Mouse (Mus musculus): ENCODE measurements around the gene F2rl1. TPM values are rescaled to one million over a fixed set of nuclear protein-coding genes. Genes with fewer than 3 reads are reported as not detected.
"Not testable (repeated sequence)": the region's sequence is repeated elsewhere in the genome, so short reads cannot be mapped to it uniquely, and the experiment has no call there.

F2rl1 gene
- polyA plus RNA-seq, 1 experiment from 2014 or later, result 0.09 TPM

DNA sequence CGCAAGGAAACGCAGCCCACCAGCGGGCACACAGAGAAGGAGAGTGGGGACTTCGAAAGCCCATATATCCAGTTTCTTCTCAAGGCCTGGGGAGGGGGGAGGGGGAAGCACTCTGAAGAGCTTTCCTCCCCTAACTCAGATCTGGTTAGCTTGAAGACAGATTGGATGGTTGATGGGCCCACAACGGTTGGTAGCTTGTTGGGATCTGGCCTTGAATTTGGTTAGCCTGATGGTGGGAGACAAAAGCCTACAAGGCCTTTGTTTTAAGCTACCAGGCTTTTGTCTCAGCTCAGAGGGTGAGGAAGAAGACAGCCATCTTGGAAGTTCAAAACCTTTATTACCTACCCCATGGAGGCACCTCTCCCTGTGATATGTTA, 11.1 kb upstream of the F2rl1 start:
- Histone ChIP-seq H3K4me2 (ENCODE audit: low read length) (no peak overlapping the region), H3K36me3 (ENCODE audit: control insufficient read depth, insufficient read depth, low read length) (no peaks in the 10 kb centered on the region), H3K27ac (ENCODE audit: low read length) (no peak overlapping the region), H3K9me3 (replicated peaks; ENCODE audit: control insufficient read depth, low read length, poor library complexity, severe bottlenecking) (no peaks in the 10 kb centered on the region), H3K27me3 (ENCODE audit: control insufficient read depth, insufficient read depth, low read depth, low read length) (no peaks in the 10 kb centered on the region; the same call in 1 of the 2 replicates), H3K9ac (ENCODE audit: low read depth, low read length) (no peak overlapping the region), H3K4me1 (ENCODE audit: control insufficient read depth, insufficient read depth, low read length) (peaks cover 22% of the 10 kb centered on the region), H3K4me3 (ENCODE audit: low read depth, low read length) (no peak overlapping the region)
- no peak for ATAC-seq
- 14% methylated on average over 5 of the region's 5 CpGs for WGBS

DNA sequence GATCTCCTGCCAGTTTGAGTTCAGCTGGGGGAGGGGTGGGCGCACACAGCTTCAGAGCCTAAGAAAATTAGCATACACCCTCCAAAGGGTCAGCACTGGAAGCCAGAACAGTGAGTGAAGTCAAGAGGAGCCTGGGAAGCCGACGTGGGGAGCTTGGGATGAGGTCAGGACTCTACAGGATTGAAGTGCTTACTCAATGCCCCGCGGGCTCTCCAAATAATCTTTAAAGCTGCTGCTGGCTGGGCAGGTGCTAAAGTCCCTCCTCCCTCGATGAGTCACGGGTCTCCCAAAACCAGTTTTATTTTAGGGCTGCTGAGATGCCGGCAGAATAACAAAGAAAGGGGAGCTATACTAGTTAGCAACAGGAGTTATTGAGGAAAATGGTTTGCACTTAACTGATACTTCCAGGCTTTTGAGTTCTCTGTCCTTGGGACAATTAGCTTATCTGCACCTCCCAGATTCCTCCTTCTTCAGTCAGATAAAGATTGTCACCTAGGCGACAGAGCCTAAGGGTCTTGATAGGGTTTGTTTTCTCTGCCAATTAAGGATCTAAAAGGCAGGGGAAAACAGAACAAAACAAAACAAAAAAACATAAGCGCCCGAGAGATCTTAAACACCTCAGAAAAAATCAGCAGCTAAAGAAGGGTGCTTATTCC, 10.6 kb upstream of the F2rl1 start:
- no peak overlapping the region for H3K4me2 ChIP-seq (ENCODE audit: low read length)
- H3K4me3 ChIP-seq (ENCODE audit: low read depth, low read length), result no peak overlapping the region
- no peaks in the 10 kb centered on the region for H3K9me3 ChIP-seq (replicated peaks; ENCODE audit: control insufficient read depth, low read length, poor library complexity, severe bottlenecking)
- H3K27me3 ChIP-seq (ENCODE audit: control insufficient read depth, insufficient read depth, low read depth, low read length), result no peaks in the 10 kb centered on the region; the same call in 1 of the 2 replicates
- peaks cover 22% of the 10 kb centered on the region for H3K4me1 ChIP-seq (ENCODE audit: control insufficient read depth, insufficient read depth, low read length)
- 3% methylated on average over 11 of the region's 11 CpGs for WGBS
- no peak overlapping the region for H3K27ac ChIP-seq (ENCODE audit: low read length)
- ATAC-seq, result peak; percentile 26; the same call in 1 of the 2 replicates
- H3K36me3 ChIP-seq (ENCODE audit: control insufficient read depth, insufficient read depth, low read length), result no peaks in the 10 kb centered on the region
- H3K9ac ChIP-seq (ENCODE audit: low read depth, low read length), result no peak overlapping the region

DNA sequence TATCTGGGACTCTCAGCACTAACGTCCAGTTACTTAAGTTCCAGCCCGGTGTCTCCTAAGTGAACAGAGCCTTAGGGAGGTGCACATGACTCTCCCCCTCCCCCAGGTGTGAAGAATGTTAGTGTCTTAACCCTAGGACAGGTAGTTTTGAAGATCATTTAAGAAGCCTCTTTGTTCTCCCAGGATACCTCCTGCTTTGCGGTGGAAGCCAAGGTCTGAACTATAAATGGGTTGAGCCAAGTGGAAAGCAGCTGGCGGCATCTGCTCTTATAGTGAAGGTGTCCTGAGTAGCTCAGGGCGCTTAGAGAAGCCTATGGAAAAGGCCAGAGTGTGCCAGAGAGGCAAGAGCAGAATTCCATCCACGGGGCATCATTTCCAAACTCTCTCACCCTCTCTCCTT, 10.0 kb upstream of the F2rl1 start:
- H3K9me3 ChIP-seq (replicated peaks; ENCODE audit: control insufficient read depth, low read length, poor library complexity, severe bottlenecking), result no peaks in the 10 kb centered on the region
- no peak for ATAC-seq
- H3K9ac ChIP-seq (ENCODE audit: low read depth, low read length), result no peak overlapping the region
- 12% methylated on average over 6 of the region's 6 CpGs for WGBS
- peaks cover 22% of the 10 kb centered on the region for H3K4me1 ChIP-seq (ENCODE audit: control insufficient read depth, insufficient read depth, low read length)
- H3K36me3 ChIP-seq (ENCODE audit: control insufficient read depth, insufficient read depth, low read length), result no peaks in the 10 kb centered on the region
- no peak overlapping the region for H3K4me2 ChIP-seq (ENCODE audit: low read length)
- no peak overlapping the region for H3K27ac ChIP-seq (ENCODE audit: low read length)
- H3K4me3 ChIP-seq (ENCODE audit: low read depth, low read length), result no peak overlapping the region
- no peaks in the 10 kb centered on the region; the same call in 1 of the 2 replicates for H3K27me3 ChIP-seq (ENCODE audit: control insufficient read depth, insufficient read depth, low read depth, low read length)

DNA sequence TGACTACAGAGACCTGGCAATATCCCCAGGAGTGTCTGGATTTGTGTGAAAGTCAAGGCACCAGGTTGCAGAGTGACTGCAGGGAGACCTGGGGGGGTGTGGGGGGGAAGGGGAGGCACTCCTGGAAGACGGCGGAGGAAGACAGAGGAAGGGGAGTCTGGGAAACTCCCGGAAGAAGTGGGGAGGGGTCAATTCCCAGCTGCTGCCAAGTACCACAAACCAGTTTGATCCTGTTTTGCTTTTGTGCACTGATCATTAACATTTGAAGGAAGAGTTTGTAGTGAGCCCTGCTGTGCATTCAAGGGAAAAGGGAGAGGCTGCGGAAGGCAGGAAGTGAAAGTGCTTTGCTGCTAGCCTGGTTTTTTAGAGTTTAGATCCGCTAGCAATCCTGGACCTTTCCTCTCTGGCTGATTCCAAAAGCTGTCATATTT, 9.1 kb upstream of the F2rl1 start:
- whole genome bisulfite sequencing, result 0% methylated on average over 5 of the region's 5 CpGs
- no peaks in the 10 kb centered on the region for H3K36me3 ChIP-seq (ENCODE audit: control insufficient read depth, insufficient read depth, low read length)
- H3K27ac ChIP-seq (ENCODE audit: low read length), result no peak overlapping the region
- no peak overlapping the region for H3K9ac ChIP-seq (ENCODE audit: low read depth, low read length)
- H3K27me3 ChIP-seq (ENCODE audit: control insufficient read depth, insufficient read depth, low read depth, low read length), result no peaks in the 10 kb centered on the region; the same call in 1 of the 2 replicates
- no peaks in the 10 kb centered on the region for H3K9me3 ChIP-seq (replicated peaks; ENCODE audit: control insufficient read depth, low read length, poor library complexity, severe bottlenecking)
- H3K4me2 ChIP-seq (ENCODE audit: low read length), result peak overlapping the region; percentile 7
- peak; percentile 34; the same call in 1 of the 2 replicates for ATAC-seq
- no peak overlapping the region for H3K4me3 ChIP-seq (ENCODE audit: low read depth, low read length)
- peaks cover 22% of the 10 kb centered on the region for H3K4me1 ChIP-seq (ENCODE audit: control insufficient read depth, insufficient read depth, low read length)

DNA sequence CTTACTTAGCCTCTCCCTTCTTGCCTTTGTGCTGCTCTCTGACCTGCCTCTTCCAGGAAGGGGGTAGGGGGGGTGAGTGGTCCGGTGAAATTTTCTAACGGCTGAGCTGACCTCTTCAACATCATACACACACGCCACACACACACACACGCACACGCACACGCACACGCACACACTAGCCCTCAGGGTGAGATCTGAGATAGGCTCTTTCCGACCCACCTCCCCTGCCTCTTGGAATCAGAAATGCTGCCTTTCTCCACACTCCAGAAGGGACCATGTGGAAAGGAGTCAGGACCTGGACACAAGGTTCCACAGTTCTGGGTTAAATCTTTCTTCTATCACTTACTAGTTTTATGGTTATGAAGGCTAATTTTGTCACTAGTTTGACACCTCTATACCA, 8.6 kb upstream of the F2rl1 start:
- H3K27ac ChIP-seq (ENCODE audit: low read length), result no peak overlapping the region
- peaks cover 22% of the 10 kb centered on the region for H3K4me1 ChIP-seq (ENCODE audit: control insufficient read depth, insufficient read depth, low read length)
- WGBS, result 18% methylated on average over 8 of the region's 8 CpGs
- no peak for ATAC-seq
- H3K36me3 ChIP-seq (ENCODE audit: control insufficient read depth, insufficient read depth, low read length), result no peaks in the 10 kb centered on the region
- H3K9me3 ChIP-seq (replicated peaks; ENCODE audit: control insufficient read depth, low read length, poor library complexity, severe bottlenecking), result no peaks in the 10 kb centered on the region
- H3K27me3 ChIP-seq (ENCODE audit: control insufficient read depth, insufficient read depth, low read depth, low read length), result no peaks in the 10 kb centered on the region; the same call in 1 of the 2 replicates
- no peak overlapping the region for H3K4me3 ChIP-seq (ENCODE audit: low read depth, low read length)
- no peak overlapping the region for H3K4me2 ChIP-seq (ENCODE audit: low read length)
- no peak overlapping the region for H3K9ac ChIP-seq (ENCODE audit: low read depth, low read length)

DNA sequence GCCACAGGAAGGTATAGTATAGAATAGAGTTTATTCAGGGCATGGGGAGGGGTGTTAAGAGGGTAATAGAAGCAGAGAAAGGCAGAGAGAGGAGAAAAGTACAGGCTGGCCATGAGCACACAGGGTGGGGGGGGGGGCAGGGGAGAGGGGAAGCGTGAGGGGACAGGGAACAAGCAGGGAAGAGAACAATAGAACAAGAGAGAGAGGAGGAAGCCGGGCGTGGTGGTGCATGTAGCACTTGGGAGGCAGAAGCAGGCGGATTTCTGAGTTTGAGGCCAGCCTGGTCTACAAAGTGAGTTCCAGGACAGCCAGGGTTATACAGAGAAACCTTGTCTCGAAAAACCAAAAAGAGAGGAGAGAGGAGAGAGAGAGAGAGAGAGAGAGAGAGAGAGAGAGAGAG, 8.1 kb upstream of the F2rl1 start:
- not testable (repeated sequence) for ATAC-seq; H3K9ac ChIP-seq (ENCODE audit: low read depth, low read length)

DNA sequence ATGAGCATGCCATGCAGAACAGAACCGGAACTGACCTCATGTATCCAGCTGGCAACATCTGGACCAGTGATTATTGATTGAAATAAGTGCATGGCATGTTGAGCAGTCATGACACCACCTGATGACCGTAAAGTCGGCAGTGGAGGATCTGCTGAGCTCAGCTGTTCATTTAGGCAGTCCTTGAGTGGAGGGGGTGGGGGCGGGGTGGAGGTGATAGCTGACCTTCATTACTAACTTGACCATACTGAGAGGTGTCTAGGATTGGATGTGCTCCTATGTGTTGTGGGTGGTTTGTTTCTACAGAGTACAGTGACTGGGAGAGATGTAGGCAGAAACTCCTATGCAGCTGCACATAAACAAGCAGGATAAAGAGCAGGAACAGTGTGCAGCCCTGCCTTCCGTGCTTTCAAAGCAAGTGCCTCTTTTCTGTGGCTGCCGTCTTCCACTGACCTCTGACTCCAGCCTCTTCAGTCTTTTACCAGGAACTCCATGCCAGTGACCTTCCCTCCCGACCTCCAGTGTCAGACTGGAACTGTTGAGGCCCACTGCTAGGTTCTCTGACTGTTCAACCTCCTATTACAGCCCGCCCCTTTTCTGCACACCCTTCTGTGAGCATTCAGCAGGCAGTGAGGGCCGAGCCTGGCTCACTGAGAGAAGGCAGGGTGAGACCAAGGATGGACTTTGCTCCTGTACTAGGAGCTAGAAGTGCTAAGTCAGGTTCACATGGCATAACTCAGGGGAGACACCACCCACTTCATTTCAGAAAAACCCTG, 6.4 kb upstream of the F2rl1 start:
- Histone ChIP-seq H3K4me3 (ENCODE audit: low read depth, low read length) (no peak overlapping the region), H3K9ac (ENCODE audit: low read depth, low read length) (no peak overlapping the region), H3K27me3 (ENCODE audit: control insufficient read depth, insufficient read depth, low read depth, low read length) (peaks cover 3% of the 10 kb centered on the region; the same call in 1 of the 2 replicates), H3K4me2 (ENCODE audit: low read length) (no peak overlapping the region), H3K4me1 (ENCODE audit: control insufficient read depth, insufficient read depth, low read length) (peaks cover 22% of the 10 kb centered on the region), H3K9me3 (replicated peaks; ENCODE audit: control insufficient read depth, low read length, poor library complexity, severe bottlenecking) (no peaks in the 10 kb centered on the region), H3K36me3 (ENCODE audit: control insufficient read depth, insufficient read depth, low read length) (no peaks in the 10 kb centered on the region), H3K27ac (ENCODE audit: low read length) (no peak overlapping the region)
- ATAC-seq, result no peak
- 36% methylated on average over 9 of the region's 9 CpGs for WGBS

More for the DNA sequence above, 8.1 kb upstream of the F2rl1 start:
- not testable (repeated sequence) for H3K27ac ChIP-seq (ENCODE audit: low read length); H3K36me3 ChIP-seq (ENCODE audit: control insufficient read depth, insufficient read depth, low read length); H3K9me3 ChIP-seq (replicated peaks; ENCODE audit: control insufficient read depth, low read length, poor library complexity, severe bottlenecking); H3K4me3 ChIP-seq (ENCODE audit: low read depth, low read length); H3K27me3 ChIP-seq (ENCODE audit: control insufficient read depth, insufficient read depth, low read depth, low read length); H3K4me2 ChIP-seq (ENCODE audit: low read length)
- peaks cover 22% of the 10 kb centered on the region for H3K4me1 ChIP-seq (ENCODE audit: control insufficient read depth, insufficient read depth, low read length)
- WGBS, result 47% methylated on average over 3 of the region's 5 CpGs

DNA sequence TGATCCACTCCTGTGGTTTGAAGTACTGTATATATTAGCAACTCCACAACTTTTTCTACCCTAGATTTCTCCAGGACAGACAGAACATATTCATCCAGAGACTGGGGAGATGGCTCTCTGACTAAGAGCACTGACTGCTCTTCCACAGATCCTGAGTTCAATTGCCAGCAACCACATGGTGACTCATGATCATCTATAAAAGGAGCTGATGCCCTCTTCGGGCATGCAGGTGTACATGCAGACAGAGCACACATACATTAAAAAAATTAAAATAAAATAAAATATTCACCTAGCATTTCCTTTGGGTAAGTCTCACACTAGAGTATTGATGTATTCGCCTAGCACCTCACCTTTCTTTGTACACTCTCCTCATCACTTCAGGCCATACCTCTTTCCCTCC, 4.2 kb upstream of the F2rl1 start:
- no peak for ATAC-seq
- H3K9me3 ChIP-seq (replicated peaks; ENCODE audit: control insufficient read depth, low read length, poor library complexity, severe bottlenecking), result no peaks in the 10 kb centered on the region
- H3K4me3 ChIP-seq (ENCODE audit: low read depth, low read length), result no peak overlapping the region
- H3K9ac ChIP-seq (ENCODE audit: low read depth, low read length), result no peak overlapping the region
- 91% methylated on average over 2 of the region's 2 CpGs for WGBS
- no peak overlapping the region for H3K27ac ChIP-seq (ENCODE audit: low read length)
- peaks cover 15% of the 10 kb centered on the region for H3K4me1 ChIP-seq (ENCODE audit: control insufficient read depth, insufficient read depth, low read length)
- H3K27me3 ChIP-seq (ENCODE audit: control insufficient read depth, insufficient read depth, low read depth, low read length), result peaks cover 17% of the 10 kb centered on the region
- no peaks in the 10 kb centered on the region for H3K36me3 ChIP-seq (ENCODE audit: control insufficient read depth, insufficient read depth, low read length)
- no peak overlapping the region for H3K4me2 ChIP-seq (ENCODE audit: low read length)

DNA sequence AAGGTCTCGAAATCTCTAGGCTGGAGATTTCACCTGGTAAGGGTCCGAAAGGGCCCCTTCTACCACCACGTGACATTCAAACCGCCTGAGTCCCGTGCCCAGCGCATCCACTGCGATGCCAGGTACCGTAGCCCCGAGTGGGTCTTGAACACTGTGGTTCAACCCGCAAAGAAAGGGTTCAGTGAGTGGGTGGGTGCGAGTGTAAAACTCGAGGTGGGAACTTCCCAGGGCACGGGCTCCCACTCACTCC, 678 bp downstream of the F2rl1 start:
- Histone ChIP-seq H3K4me3 (ENCODE audit: low read depth, low read length) (peak overlapping the region; percentile 34), H3K4me1 (ENCODE audit: control insufficient read depth, insufficient read depth, low read length) (peaks cover 12% of the 10 kb centered on the region), H3K36me3 (ENCODE audit: control insufficient read depth, insufficient read depth, low read length) (no peaks in the 10 kb centered on the region), H3K9ac (ENCODE audit: low read depth, low read length) (peak overlapping the region; percentile 28; the same call in 1 of the 2 replicates), H3K9me3 (replicated peaks; ENCODE audit: control insufficient read depth, low read length, poor library complexity, severe bottlenecking) (no peaks in the 10 kb centered on the region), H3K27ac (ENCODE audit: low read length) (no peak overlapping the region), H3K27me3 (ENCODE audit: control insufficient read depth, insufficient read depth, low read depth, low read length) (peaks cover 28% of the 10 kb centered on the region), H3K4me2 (ENCODE audit: low read length) (peak overlapping the region; percentile 66)
- ATAC-seq, result peak; percentile 54
- 2% methylated on average over 13 of the region's 13 CpGs for WGBS
